Mouse (Mus musculus) central nervous system, embryonic 18 days (tissue): ENCODE results near the gene Rad51b. TPM values are rescaled to one million over a fixed set of nuclear protein-coding genes. Genes with fewer than 3 reads are reported as not detected.

Experiments
- polyA plus RNA-seq: library from polyadenylated mRNA; depleted of rRNA; stranded (reverse); fragments of >200 nt; gene quantifications from 2 replicates; pipeline ENCODE4 v1.2.3, GENCODE M21; 2012; rRNA removed

Rad51b gene
- polyA plus RNA-seq: 0.39 and 0.71 TPM in 2 replicates

GRCm38 (mm10) chr12:79297121-79297576, at the start of gene Rad51b:
Gene Rad51b, plus strand, starts transcription at chr12:79297282.

DNA sequence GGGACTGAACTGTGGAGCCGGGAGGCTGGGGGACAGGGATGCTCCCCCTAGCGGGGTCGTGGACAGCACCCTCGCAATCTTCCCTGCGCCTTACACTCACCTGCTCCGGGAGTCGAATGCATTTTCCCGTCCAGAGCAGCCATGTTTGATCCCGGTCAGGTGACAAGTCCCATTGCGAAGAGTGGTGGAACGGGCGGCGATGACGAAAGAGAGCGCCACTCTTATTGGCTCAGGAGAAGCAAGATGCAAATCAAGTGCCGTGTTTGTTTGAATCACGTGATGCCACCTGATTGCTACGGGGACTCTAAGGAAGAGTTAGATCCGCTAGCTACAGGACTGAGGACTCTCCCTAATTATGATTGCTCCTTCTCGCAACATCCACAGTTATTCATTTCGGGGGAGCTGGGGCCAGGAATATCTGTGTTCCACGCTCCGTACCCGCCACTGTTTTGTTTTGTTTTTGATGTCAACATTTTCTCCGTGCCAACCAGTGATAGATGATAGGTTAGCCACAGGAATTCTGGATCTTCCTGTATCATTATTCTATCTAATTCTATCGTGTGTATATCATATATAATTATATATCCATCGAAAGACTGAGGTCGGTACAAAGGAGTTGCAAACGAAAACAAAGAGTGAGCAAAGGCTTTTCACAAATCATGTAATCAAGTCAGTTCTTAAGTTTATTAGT, 811 bp upstream of the Rad51b start, which contains the start of gene Zfyve26:
Gene Zfyve26 (minus strand): TSS at position 179 of the 691 bp plus-strand sequence.

Other genes starting within 250 kb of the Rad51b start
- gene Pigh, start 207.6 kb upstream of the Rad51b start, polyA plus RNA-seq: 14.0 and 15.4 TPM in 2 replicates
- 13.4 and 15.0 TPM in 2 replicates for gene Arg2, start 166.5 kb upstream of the Rad51b start, polyA plus RNA-seq
- gene Vti1b, start 124.6 kb upstream of the Rad51b start, polyA plus RNA-seq: 111 and 120 TPM in 2 replicates
- 43.1 and 43.6 TPM in 2 replicates for gene Rdh11, start 105.0 kb upstream of the Rad51b start, polyA plus RNA-seq
- 1.6 and 2.1 TPM in 2 replicates for gene Rdh12, start 88.4 kb upstream of the Rad51b start, polyA plus RNA-seq
- gene Zfyve26, start 978 bp upstream of the Rad51b start, polyA plus RNA-seq: 21.3 and 22.6 TPM in 2 replicates